Mouse (Mus musculus) spleen, adult 2 months (tissue): ENCODE results near the gene Slit3.

Experiments used
- CTCF ChIP-seq: fragments of 200-500 bp; IDR thresholded peaks from 2 replicates; pipeline ENCODE4 v1.5.1; 2011; ENCODE audit warnings: mild to moderate bottlenecking, inconsistent platforms; ENCODE audit not compliant: insufficient read depth, insufficient read length, insufficient replicate concordance; ENCODE audit errors: extremely low read depth
- POLR2A ChIP-seq: fragments of 200-500 bp; IDR thresholded peaks from 2 replicates; pipeline ENCODE4 v1.6.1; 2011; ENCODE audit warnings: low read depth, low read length, inconsistent platforms

DNA sequence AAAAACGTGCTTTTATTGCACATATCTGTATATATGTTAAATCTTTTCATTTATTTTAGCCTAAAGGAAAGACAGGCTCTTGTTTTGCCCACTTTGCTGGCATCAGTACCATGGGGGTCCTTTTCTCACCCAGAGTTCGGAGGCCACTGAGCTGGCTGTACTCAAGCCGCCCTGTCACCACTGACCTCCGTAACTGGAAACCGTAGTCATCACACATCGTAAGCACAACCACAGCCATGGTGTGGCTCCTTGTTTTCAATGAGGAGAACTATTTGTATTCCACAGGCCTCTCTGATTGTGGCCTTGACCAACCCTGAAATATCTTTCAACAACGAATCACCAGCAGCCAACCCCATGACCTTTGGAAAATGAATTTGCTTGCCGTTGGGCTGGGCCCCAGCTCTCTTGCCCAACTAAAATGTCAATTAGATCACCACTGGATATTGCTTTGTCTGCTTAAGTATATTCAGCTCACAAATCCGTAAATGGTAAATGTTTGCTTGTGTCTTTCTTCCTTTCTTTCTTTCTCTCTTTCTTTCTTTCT, 405.3 kb downstream of the Slit3 start:
- TF ChIP-seq CTCF (no peak), POLR2A (no peak)
